Mouse (Mus musculus) limb, embryonic 10.5 days (tissue): ENCODE measurements around the gene Gm10318. TPM values are rescaled to one million over a fixed set of nuclear protein-coding genes. Genes with fewer than 3 reads are reported as not detected.

Source experiments
- DNase-seq: peaks from one replicate; pipeline ENCODE4 v3.0.0-alpha.2; 2017; ENCODE audit warnings: low spot score
- H3K27ac ChIP-seq: fragments of 300-500 bp; sonication (generic); 2 replicates; pipeline ENCODE4 v1.5.1; 2016; ENCODE audit warnings: mild to moderate bottlenecking
- H3K27me3 ChIP-seq: fragments of 300-500 bp; sonication (generic); 2 replicates; pipeline ENCODE4 v1.6.1; 2016; ENCODE audit warnings: low read depth, mild to moderate bottlenecking; ENCODE audit not compliant: poor library complexity, severe bottlenecking
- H3K36me3 ChIP-seq: fragments of 300-500 bp; sonication (generic); 2 replicates; pipeline ENCODE4 v1.6.1; 2016; ENCODE audit warnings: mild to moderate bottlenecking, moderate library complexity
- H3K4me1 ChIP-seq: fragments of 300-500 bp; sonication (generic); 2 replicates; pipeline ENCODE4 v1.6.1; 2016
- H3K4me3 ChIP-seq: fragments of 300-500 bp; sonication (generic); 2 replicates; pipeline ENCODE4 v1.5.1; 2016; ENCODE audit warnings: mild to moderate bottlenecking, moderate library complexity
- H3K9me3 ChIP-seq: fragments of 300-500 bp; sonication (generic); replicated peaks from 2 replicates; pipeline ENCODE4 v1.6.1; 2016; ENCODE audit warnings: mild to moderate bottlenecking
- WGBS: fragments of 180-500 bp; shearing (Covaris S2); methylation state at CpG from one replicate; pipeline ENCODE4 v1.1.7; 2016; 5-methylcytosine and 5-hydroxymethylcytosine counted together
- polyA plus RNA-seq: library from polyadenylated mRNA; unstranded; fragments of >200 nt; fragmentation: Nextera tagmentation; extraction: Ambion mirVana; gene quantifications from 2 replicates; pipeline ENCODE4 v1.2.1, GENCODE M21; 2016

Gene Gm10318
- polyA plus RNA-seq: not detected in 2 replicates

DNA sequence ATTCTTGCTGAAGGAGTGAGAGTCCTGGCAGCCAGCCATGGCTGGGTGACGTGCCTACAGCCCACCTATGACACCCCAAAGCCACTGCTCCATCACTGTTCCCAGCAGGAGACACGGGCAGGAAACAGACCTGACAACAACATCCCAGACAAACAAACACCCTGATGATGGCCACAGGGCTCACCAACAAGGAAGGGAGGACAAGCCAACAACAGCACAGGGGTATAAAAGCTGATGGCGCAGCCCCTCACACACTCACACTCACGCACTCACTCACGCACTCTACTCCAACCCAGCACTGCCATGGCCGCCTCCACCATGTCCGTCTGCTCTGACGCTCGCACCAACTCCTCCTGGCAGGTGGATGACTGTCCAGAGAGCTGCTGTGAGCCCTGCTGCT, at the start of gene Gm10318:
Gene Gm10318 (plus strand): TSS at position 301 of the 400 bp plus-strand sequence.
- no peaks in the 10 kb centered on the region for H3K36me3 ChIP-seq
- H3K4me3 ChIP-seq: no peak within 1 kb of the TSS
- 0 out of 2 replicates have a peak, but pooled peaks cover 2% of the 10 kb centered on the region for H3K4me1 ChIP-seq
- no peaks in the 10 kb centered on the region for H3K27me3 ChIP-seq
- H3K9me3 ChIP-seq: no peaks in the 10 kb centered on the region
- WGBS: 74% methylated on average over 9 of the region's 9 CpGs
- no peak for DNase-seq
- no peak within 1 kb of the TSS for H3K27ac ChIP-seq

DNA sequence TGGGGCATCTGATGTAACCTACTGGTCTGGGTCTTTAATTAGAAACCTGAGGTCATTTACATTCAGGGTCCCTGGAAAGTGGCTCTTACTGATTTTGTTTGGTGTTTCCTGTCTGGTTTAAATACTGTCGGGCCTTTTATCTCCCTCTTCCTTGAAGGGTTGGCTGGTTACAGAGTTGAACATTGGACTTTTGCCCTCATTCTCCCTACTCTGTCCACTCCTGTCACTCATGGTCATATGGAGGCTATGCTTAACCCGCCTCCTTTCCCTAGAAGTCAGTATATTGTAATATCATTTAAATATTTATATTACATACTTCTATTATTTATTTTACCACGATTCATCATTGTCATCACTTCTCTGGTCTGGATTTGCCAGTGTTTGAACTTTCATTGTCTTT, 48.6 kb upstream of the Gm10318 start:
- no peak overlapping the region for H3K27ac ChIP-seq
- H3K27me3 ChIP-seq: no peaks in the 10 kb centered on the region
- 87% methylated on average over 3 of the region's 3 CpGs for WGBS
- H3K9me3 ChIP-seq: no peaks in the 10 kb centered on the region; the same call in 1 of the 2 replicates
- H3K36me3 ChIP-seq: no peaks in the 10 kb centered on the region
- no peak for DNase-seq
- H3K4me3 ChIP-seq: no peak overlapping the region
- peaks cover 2% of the 10 kb centered on the region; the same call in 1 of the 2 replicates for H3K4me1 ChIP-seq

DNA sequence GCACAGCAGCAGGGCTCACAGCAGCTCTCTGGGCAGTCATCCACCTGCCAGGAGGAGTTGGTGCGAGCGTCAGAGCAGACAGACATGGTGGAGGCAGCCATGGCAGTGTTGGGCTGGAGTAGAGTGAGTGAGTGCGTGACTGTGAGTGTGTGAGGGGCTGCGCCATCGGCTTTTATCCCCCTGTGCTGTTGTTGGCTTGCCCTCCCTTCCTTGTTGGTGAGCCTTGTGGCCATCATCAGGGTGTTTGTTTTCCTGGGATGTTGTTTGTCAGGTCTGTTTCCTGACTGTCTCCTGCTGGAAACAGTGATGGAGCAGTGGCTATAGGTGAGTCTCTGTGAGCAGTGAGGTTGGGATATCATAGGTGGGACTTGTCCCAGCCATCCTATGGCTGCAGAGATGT, 40.9 kb upstream of the Gm10318 start, which contains the start of gene Gm9507:
Gene Gm9507 (minus strand): TSS at position 101 of the 400 bp plus-strand sequence.
- Histone ChIP-seq H3K27me3 (no peaks in the 10 kb centered on the region), H3K4me1 (peaks cover 4% of the 10 kb centered on the region; the same call in 1 of the 2 replicates), H3K9me3 (no peaks in the 10 kb centered on the region; the same call in 1 of the 2 replicates), H3K36me3 (no peaks in the 10 kb centered on the region), H3K27ac (no peak within 1 kb of the TSS), H3K4me3 (no peak within 1 kb of the TSS)
- DNase-seq: no peak
- 74% methylated on average over 5 of the region's 5 CpGs for WGBS

DNA sequence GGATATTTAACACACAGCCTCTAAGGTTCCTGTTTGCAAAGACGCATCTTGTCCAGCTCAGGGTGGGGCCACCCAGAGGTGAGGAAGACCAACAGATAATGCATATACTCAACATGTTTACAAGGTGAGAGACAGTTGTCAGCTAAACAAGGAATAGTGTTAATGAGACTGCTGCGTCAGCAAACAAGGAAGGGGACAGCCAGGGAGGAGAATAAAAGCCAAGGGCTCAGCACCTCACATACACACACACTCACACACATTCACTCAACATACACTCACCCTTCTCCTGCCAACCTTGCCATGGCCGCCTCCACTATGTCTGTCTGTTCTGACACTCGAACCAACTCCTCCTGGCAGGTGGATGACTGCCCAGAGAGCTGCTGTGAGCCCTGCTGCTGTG, 38.3 kb upstream of the Gm10318 start, which contains the start of gene Gm2696:
Gene Gm2696 (plus strand): TSS at position 301 of the 400 bp plus-strand sequence.
- Histone ChIP-seq H3K9me3 (no peaks in the 10 kb centered on the region), H3K4me1 (peaks cover 8% of the 10 kb centered on the region; the same call in 1 of the 2 replicates), H3K27me3 (no peaks in the 10 kb centered on the region), H3K36me3 (no peaks in the 10 kb centered on the region), H3K27ac (no peak within 1 kb of the TSS), H3K4me3 (no peak within 1 kb of the TSS)
- no peak for DNase-seq
- WGBS: 47% methylated on average over 4 of the region's 4 CpGs

DNA sequence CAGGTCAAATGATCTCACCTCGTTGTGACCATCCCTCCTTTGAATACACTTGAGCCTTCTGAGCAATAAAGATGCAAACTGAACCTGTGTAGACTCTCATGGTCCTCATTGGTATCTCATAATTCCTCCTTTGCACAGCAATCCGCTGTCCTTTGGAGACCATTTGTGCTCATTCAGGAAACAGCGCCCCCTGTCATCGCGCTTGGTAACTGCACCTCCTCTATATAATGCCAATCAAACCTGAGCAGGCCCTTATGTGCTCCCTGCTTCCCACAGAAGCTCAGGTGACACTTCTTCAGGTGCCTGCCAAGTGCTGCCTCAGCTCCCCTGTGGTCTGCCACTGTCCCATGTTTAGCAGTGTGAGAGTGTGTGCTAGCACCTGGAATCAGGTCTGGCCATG, 37.1 kb upstream of the Gm10318 start:
- DNase-seq: peak; percentile 60

DNA sequence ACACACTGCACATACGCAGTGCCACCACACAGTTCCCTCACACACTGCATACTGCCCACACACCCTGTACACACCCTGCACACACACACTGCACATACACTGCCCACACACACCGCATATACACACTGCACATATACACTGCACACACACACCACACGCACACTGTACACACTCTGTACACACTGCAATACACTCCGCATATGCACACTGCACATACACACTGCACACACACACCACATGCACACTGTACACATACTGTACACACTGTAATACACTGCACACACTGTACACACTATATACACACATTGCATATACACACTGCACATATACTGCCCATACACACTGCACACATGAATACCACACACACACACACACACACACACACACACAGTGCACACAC, 34.1 kb upstream of the Gm10318 start:
- Histone ChIP-seq H3K27ac (no peak overlapping the region), H3K27me3 (no peaks in the 10 kb centered on the region), H3K4me3 (no peak overlapping the region), H3K4me1 (peaks cover 8% of the 10 kb centered on the region; the same call in 1 of the 2 replicates), H3K36me3 (no peaks in the 10 kb centered on the region), H3K9me3 (no peaks in the 10 kb centered on the region)
- no peak for DNase-seq
- WGBS: 96% methylated on average over 4 of the region's 4 CpGs

More for the DNA sequence above, 37.1 kb upstream of the Gm10318 start:
- H3K27me3 ChIP-seq: no peaks in the 10 kb centered on the region
- H3K4me3 ChIP-seq: no peak overlapping the region
- H3K27ac ChIP-seq: no peak overlapping the region
- no peaks in the 10 kb centered on the region for H3K36me3 ChIP-seq
- H3K9me3 ChIP-seq: no peaks in the 10 kb centered on the region
- peaks cover 8% of the 10 kb centered on the region; the same call in 1 of the 2 replicates for H3K4me1 ChIP-seq
- WGBS: 27% methylated on average over 5 of the region's 5 CpGs

DNA sequence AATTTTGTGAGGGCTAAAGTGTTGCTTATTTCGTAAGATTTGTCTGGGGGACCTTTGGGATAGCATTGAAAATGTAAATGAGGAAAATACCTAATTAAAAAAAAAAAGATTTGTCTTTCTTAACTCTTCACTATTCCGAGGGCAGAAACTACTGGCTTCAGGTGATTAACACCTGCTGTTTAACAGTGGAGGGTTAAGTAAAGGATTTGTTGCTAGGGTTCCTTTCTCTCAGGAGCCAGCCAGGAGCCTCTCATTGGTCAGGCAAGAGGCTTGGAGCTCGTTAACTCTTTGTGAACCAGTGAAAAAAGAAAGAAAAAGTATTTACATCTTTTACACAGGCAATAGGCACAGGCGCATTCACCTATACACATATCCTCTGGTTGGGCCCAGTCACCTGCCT, 33.5 kb upstream of the Gm10318 start:
- H3K27ac ChIP-seq: no peak overlapping the region
- H3K36me3 ChIP-seq: no peaks in the 10 kb centered on the region
- H3K4me3 ChIP-seq: no peak overlapping the region
- peaks cover 8% of the 10 kb centered on the region; the same call in 1 of the 2 replicates for H3K4me1 ChIP-seq
- WGBS: 45% methylated on average over 4 of the region's 4 CpGs
- no peaks in the 10 kb centered on the region for H3K27me3 ChIP-seq
- no peaks in the 10 kb centered on the region for H3K9me3 ChIP-seq
- no peak for DNase-seq

DNA sequence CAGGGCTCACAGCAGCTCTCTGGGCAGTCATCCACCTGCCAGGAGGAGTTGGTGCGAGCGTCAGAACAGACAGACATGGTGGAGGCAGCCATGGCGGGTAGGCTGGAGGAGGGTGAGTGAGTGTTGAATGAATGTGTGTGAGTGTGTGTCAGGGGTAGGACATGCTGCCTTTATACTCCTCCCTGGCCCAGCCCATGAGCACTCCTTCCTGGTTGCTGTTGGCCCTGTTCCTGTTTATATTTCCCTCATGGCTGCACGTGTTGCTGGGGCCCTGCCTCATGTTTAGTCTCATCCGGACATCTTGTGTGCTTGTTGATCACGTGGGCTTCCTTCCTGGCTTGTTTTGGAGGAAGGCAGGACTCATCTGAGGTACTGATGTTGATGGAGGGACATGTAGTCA, 25.7 kb upstream of the Gm10318 start, which contains the start of gene Krtap10-4:
Gene Krtap10-4 (minus strand): TSS at position 145 of the 400 bp plus-strand sequence.
- no peaks in the 10 kb centered on the region for H3K27me3 ChIP-seq
- no peaks in the 10 kb centered on the region for H3K36me3 ChIP-seq
- 84% methylated on average over 6 of the region's 6 CpGs for WGBS
- no peaks in the 10 kb centered on the region for H3K9me3 ChIP-seq
- no peak within 1 kb of the TSS for H3K4me3 ChIP-seq
- H3K4me1 ChIP-seq: 0 out of 2 replicates have a peak, but pooled peaks cover 3% of the 10 kb centered on the region
- no peak within 1 kb of the TSS for H3K27ac ChIP-seq
- DNase-seq: no peak

DNA sequence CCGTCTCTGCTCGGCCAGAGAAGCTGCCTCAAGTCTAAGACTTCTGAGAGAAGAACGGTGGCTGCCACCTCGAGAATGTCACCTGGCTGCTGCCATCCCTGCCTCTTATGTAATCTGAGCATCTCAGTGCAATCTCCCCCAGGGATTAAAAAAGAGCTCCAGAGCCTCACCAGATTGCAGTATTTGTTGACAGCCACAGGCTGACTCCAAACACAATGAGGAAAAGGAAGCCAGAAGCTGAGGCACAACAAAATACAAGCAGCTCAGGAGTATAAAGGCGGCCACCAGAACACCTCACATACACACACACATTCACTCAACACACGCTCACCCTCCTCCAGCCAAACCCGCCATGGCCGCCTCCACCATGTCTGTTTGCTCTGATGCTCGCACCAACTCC, 17.0 kb upstream of the Gm10318 start, which contains the start of gene Krtap10-10:
Gene Krtap10-10 (plus strand): TSS at position 301 of the 400 bp plus-strand sequence.
- H3K9me3 ChIP-seq: no peaks in the 10 kb centered on the region
- no peak within 1 kb of the TSS for H3K27ac ChIP-seq
- H3K36me3 ChIP-seq: no peaks in the 10 kb centered on the region
- no peak within 1 kb of the TSS for H3K4me3 ChIP-seq
- no peak for DNase-seq
- WGBS: 80% methylated on average over 8 of the region's 9 CpGs
- no peaks in the 10 kb centered on the region for H3K27me3 ChIP-seq
- no peaks in the 10 kb centered on the region for H3K4me1 ChIP-seq

DNA sequence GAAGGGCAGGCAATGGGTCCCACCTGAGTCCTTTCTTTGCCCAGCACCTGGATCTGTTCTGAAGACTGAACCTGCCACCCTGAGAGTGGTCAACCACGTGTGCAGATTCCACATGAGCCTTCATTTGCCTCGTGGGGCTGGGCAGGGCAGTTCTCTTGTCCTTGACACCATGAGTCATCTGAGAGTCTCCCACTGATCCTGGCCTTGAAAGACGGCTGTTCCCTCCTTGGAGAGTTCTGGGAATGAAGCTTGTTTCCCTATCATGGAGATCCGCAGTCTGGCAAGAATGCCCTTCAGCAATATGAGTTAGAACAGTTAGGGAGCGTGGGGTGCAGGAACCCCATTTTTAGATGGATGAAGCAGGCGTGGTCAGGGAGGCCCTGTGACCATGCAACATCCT, 13.7 kb upstream of the Gm10318 start:
- H3K36me3 ChIP-seq: no peaks in the 10 kb centered on the region
- WGBS: 86% methylated on average over 6 of the region's 6 CpGs
- H3K27me3 ChIP-seq: no peaks in the 10 kb centered on the region
- H3K4me1 ChIP-seq: no peaks in the 10 kb centered on the region
- no peak overlapping the region for H3K4me3 ChIP-seq
- H3K9me3 ChIP-seq: no peaks in the 10 kb centered on the region; the same call in 1 of the 2 replicates
- no peak overlapping the region for H3K27ac ChIP-seq
- DNase-seq: no peak

DNA sequence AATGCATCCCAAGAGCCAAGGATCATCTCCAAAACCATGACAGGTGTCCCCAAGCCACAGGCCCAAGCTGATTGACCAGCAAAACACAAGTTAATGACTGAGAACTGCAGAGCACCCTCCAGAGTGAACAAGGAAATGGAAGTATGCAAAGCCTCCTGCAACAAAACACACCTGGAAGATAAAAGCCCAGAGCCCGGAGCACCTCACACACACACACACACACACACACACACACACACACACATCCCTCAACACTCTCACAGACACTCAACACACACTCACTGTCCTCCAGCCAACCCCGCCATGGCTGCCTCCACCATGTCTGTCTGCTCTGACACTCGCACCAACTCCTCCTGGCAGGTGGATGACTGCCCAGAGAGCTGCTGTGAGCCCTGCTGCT, 6.2 kb upstream of the Gm10318 start, which contains the start of gene Gm36176:
Gene Gm36176 (plus strand): TSS at position 301 of the 400 bp plus-strand sequence.
- H3K27me3 ChIP-seq: no peaks in the 10 kb centered on the region
- no peaks in the 10 kb centered on the region; the same call in 1 of the 2 replicates for H3K9me3 ChIP-seq
- H3K4me3 ChIP-seq: no peak within 1 kb of the TSS
- 73% methylated on average over 3 of the region's 3 CpGs for WGBS
- H3K4me1 ChIP-seq: no peaks in the 10 kb centered on the region
- no peak within 1 kb of the TSS for H3K27ac ChIP-seq
- no peaks in the 10 kb centered on the region for H3K36me3 ChIP-seq
- no peak for DNase-seq

DNA sequence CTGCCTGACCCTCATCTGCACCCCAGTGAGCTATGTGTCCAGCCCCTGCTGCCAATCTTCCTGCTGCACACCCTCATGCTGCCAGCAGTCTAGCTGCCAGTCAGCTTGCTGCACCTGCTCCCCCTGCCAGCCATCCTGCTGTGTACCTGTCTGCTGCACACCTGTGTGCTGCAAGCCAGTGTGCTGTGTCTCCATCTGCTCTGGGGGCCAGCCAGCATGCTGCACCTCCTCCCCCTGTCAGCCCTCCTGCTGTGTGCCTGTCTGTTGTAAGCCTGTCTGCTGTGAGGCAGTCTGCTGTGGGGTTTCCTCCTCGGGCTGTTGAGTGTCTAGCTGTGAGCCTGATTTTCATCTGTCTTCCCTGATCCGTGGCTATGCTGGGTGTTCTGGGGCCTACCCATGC, 5.7 kb upstream of the Gm10318 start:
- no peaks in the 10 kb centered on the region for H3K27me3 ChIP-seq
- H3K9me3 ChIP-seq: no peaks in the 10 kb centered on the region; the same call in 1 of the 2 replicates
- 26% methylated on average over 2 of the region's 2 CpGs for WGBS
- DNase-seq: no peak
- no peaks in the 10 kb centered on the region for H3K4me1 ChIP-seq
- H3K36me3 ChIP-seq: no peaks in the 10 kb centered on the region
- H3K27ac ChIP-seq: no peak overlapping the region
- no peak overlapping the region for H3K4me3 ChIP-seq

DNA sequence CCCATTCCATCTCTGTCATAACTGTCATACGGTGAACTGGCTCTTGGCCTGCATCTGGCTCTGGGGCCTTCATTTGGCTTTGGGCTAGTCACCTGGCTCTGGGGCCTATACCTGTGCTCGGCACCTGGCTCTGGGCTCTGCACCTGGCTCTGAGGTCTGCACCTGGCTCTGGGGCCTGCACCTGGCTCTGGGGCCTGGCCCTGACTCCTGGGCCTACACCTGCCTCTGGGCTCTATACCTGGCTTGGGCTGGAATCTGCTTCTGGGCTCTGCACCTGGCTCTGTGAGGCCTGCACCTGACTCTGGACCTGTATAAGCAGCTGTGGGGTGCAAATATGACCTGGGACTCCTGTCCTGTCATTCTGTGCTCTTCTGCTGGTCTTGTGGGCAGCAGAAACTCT, 5.1 kb upstream of the Gm10318 start:
- Histone ChIP-seq H3K9me3 (no peaks in the 10 kb centered on the region; the same call in 1 of the 2 replicates), H3K4me3 (no peak overlapping the region), H3K27ac (no peak overlapping the region), H3K4me1 (no peaks in the 10 kb centered on the region), H3K36me3 (no peaks in the 10 kb centered on the region), H3K27me3 (no peaks in the 10 kb centered on the region)
- DNase-seq: no peak
- WGBS: 90% methylated on average over 2 of the region's 2 CpGs
